Mouse (Mus musculus) spleen, adult 2 months (tissue): ENCODE measurements around the gene Dennd4a. TPM values are rescaled to one million over a fixed set of nuclear protein-coding genes. Genes with fewer than 3 reads are reported as not detected.

Source experiments
- DNase-seq, 2 experiments: peaks; one replicate each; pipeline versions ENCODE4 v3.0.0 to v3.0.0-alpha.2; 2012 to 2021; ENCODE audit warnings: low spot score in 2 of 2, low read depth in 1 of 2
- H3K27ac ChIP-seq: fragments of 200-500 bp; 2 replicates; pipeline ENCODE4 v1.5.1; 2012; ENCODE audit warnings: low read length, inconsistent platforms; ENCODE audit not compliant: insufficient read depth
- H3K27me3 ChIP-seq: fragments of 200-500 bp; 2 replicates; pipeline ENCODE4 v1.6.1; 2012; ENCODE audit warnings: mild to moderate bottlenecking, moderate library complexity, low read length, inconsistent platforms; ENCODE audit not compliant: control insufficient read depth, insufficient read depth
- H3K36me3 ChIP-seq: fragments of 200-500 bp; 2 replicates; pipeline ENCODE4 v1.6.1; 2012; ENCODE audit warnings: mild to moderate bottlenecking, low read length, inconsistent platforms; ENCODE audit not compliant: control insufficient read depth, insufficient read depth
- H3K4me1 ChIP-seq: fragments of 200-500 bp; 2 replicates; pipeline ENCODE4 v1.6.1; 2011; ENCODE audit warnings: inconsistent platforms; ENCODE audit not compliant: control insufficient read depth, insufficient read depth, insufficient read length
- H3K4me3 ChIP-seq: fragments of 200-500 bp; 2 replicates; pipeline ENCODE4 v1.5.1; 2011; ENCODE audit warnings: mild to moderate bottlenecking, inconsistent platforms; ENCODE audit not compliant: insufficient read depth, insufficient read length; ENCODE audit errors: extremely low read depth
- CTCF ChIP-seq: fragments of 200-500 bp; IDR thresholded peaks from 2 replicates; pipeline ENCODE4 v1.5.1; 2011; ENCODE audit warnings: mild to moderate bottlenecking, inconsistent platforms; ENCODE audit not compliant: insufficient read depth, insufficient read length, insufficient replicate concordance; ENCODE audit errors: extremely low read depth
- POLR2A ChIP-seq: fragments of 200-500 bp; IDR thresholded peaks from 2 replicates; pipeline ENCODE4 v1.6.1; 2011; ENCODE audit warnings: low read depth, low read length, inconsistent platforms
- WGBS: fragments of 180-500 bp; shearing (Covaris S2); methylation state at CpG from one replicate; pipeline ENCODE4 v1.1.7; 2018; 5-methylcytosine and 5-hydroxymethylcytosine counted together
- polyA plus RNA-seq: library from polyadenylated mRNA; depleted of rRNA; stranded (reverse); fragments of >200 nt; gene quantifications from 2 replicates; pipeline ENCODE4 v1.2.3, GENCODE M21; 2012

Dennd4a gene
- polyA plus RNA-seq, 1 experiment, result 25.9 TPM

DNA sequence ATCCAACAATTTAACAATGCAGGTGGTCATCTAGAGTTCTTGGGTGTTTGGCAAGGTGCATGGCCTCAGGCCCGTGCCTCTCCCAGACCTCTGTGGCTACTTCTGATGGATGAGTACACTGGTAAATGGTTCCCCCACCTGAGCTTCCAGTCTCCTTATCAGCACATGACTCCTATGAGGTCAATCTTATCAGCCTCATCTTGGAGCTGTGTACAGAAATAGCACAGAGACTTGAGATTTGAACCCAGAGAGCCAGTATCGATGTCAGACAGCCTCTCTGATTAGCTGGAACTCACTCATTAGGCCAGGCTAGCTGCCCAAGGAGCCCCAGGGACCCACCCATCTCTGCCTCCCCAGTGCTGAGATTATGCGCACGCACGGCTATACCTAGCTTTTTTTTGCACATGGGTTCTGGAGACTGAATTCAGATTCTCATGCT lies 40.7 kb upstream of the Dennd4a start:
- no peaks in the 10 kb centered on the region for H3K4me1 ChIP-seq
- TF ChIP-seq POLR2A, result no peak
- no peak for TF ChIP-seq CTCF
- no peaks in the 10 kb centered on the region for H3K36me3 ChIP-seq
- WGBS, result 83% methylated on average over 5 of the region's 5 CpGs
- no peak overlapping the region for H3K4me3 ChIP-seq
- no peaks in the 10 kb centered on the region for H3K27me3 ChIP-seq
- no peak for DNase-seq
- no peak overlapping the region for H3K27ac ChIP-seq

DNA sequence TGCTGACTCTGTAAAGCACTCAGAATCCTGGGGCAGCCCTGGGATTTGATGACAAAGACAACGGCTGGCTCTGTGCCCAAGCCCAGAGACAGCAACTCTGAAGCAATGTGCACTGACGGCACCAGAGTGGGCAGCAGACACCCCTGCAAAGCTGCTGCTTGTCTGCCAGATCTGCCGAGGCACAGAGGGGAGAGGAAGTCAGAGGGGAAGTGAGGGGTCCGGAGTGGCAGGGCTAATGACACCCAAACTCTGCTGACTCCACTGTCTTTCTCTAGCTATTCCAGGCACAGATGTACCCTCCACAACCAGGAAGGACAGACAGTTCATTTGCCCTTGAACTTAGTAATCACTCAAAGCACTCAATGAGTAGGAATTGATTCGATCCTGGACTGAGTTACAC lies 39.9 kb upstream of the Dennd4a start:
- H3K4me3 ChIP-seq, result no peak overlapping the region
- peak in 1 of 2 experiments; percentile 15 for DNase-seq

DNA sequence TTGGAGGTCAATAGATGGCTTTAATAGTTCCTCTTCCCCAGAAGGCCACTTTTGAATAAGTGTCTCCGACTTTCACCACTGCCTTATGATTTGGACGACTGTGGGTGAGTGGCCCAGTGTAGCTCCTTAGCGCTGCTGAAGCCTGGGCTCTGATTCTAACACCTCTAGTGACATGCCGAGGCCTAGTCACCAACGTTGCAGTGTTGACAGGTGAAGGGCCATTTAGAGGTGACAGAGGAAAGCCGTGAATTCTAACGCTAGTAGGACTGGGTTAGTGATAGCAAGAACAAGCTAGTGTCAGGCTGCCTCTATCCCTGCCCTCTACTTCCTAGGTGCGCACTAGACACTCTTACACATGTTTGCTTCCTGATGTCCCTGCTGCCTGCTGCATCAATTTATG lies 37.9 kb upstream of the Dennd4a start:
- H3K36me3 ChIP-seq, result no peaks in the 10 kb centered on the region
- DNase-seq, result no peak
- no peak overlapping the region for H3K4me3 ChIP-seq
- no peaks in the 10 kb centered on the region for H3K27me3 ChIP-seq
- TF ChIP-seq CTCF (no peak), POLR2A (no peak)
- no peaks in the 10 kb centered on the region for H3K4me1 ChIP-seq
- 92% methylated on average over 8 of the region's 8 CpGs for WGBS
- H3K27ac ChIP-seq, result no peak overlapping the region

More for the DNA sequence above, 39.9 kb upstream of the Dennd4a start:
- no peaks in the 10 kb centered on the region for H3K4me1 ChIP-seq
- no peak overlapping the region for H3K27ac ChIP-seq
- 8% methylated on average over 5 of the region's 5 CpGs for WGBS
- H3K27me3 ChIP-seq, result no peaks in the 10 kb centered on the region
- no peak for TF ChIP-seq POLR2A
- TF ChIP-seq CTCF, result no peak
- no peaks in the 10 kb centered on the region for H3K36me3 ChIP-seq

DNA sequence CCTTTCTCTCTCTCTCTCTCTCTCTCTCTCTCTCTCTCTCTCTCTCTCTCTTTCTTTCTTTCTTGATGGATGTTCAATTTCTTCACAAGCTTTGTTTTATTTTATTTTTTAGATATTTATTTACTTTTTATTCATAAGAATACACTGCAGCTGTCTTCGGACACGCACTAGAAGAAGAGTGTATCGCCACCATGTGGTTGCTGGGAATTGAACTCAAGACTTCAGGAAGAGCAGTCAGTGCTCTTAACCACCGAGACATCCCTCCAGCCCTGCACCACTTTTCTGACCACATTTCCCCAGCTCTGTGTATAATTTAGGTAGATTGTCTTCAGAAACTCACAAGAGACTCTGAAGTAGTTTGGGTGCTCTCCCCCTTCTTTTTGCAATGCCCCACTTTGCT lies 37.2 kb upstream of the Dennd4a start:
- no peaks in the 10 kb centered on the region for H3K4me1 ChIP-seq
- H3K27ac ChIP-seq, result no peak overlapping the region
- no peak for TF ChIP-seq POLR2A
- no peak for TF ChIP-seq CTCF
- H3K36me3 ChIP-seq, result no peaks in the 10 kb centered on the region
- DNase-seq, result no peak
- no peak overlapping the region for H3K4me3 ChIP-seq
- WGBS, result 41% methylated on average over 4 of the region's 4 CpGs
- no peaks in the 10 kb centered on the region for H3K27me3 ChIP-seq

DNA sequence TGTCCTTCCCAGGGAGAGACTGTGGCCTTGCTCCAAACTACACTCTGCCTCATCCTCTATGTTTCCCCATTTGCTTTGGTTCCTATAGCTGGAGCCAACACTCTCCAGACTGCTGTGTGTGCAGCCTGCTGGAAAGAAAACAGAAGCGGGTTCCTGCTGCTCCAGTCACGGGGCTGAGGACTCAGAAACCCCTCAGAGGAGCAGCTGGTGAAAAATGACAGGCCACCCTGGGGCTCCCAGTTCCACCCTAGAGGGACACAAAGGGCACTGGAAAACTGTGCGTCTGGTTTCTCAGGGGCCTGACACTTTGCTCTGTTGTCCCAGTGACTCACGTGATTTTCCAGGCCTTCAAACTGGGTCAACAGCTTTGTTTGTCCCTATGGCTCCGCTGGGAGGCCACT lies 36.7 kb upstream of the Dennd4a start:
- TF ChIP-seq POLR2A (no peak), CTCF (no peak)
- Histone ChIP-seq H3K4me3 (no peak overlapping the region), H3K27me3 (no peaks in the 10 kb centered on the region), H3K27ac (no peak overlapping the region), H3K36me3 (no peaks in the 10 kb centered on the region), H3K4me1 (no peaks in the 10 kb centered on the region)
- 80% methylated on average over 5 of the region's 5 CpGs for WGBS
- no peak for DNase-seq

DNA sequence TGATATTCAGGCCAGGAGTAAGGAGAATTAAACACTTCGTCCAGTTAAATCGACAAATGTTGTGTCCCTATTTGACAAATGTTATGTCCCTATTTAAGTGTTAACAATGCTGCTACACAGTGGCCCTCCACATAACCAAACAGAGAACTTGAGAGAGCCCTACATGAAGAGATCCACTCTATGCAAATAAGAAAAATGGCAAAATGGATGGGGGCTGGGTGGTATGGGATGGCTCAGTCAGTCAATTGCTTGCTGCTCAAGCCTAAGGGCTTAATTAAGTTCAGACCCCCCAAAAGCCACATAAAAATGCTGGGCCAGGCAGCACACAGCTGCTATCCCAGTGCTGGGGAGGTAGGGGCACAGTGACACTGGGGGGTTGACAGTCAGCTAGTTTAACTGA lies 36.3 kb upstream of the Dennd4a start:
- 97% methylated on average over 2 of the region's 2 CpGs for WGBS

DNA sequence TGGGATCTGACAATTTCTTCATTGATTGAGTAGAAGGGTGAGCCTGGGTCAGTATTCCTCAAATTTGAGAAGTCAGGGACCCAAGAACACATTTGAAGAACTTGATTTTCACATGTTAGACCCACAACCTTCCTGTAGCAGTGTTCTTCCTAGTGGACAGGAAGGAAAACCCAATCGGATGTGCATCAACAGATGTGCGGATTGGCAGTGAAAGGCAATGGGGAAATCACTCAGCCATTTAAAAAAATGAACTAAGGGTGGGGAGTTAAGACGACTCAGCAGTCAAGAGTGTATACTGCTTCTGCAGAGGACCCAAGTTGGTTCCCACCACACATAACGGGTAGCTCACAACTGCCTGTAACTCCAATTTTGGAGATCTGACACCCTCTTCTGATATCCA lies 35.6 kb upstream of the Dennd4a start:
- no peak for DNase-seq
- Histone ChIP-seq H3K4me1 (no peaks in the 10 kb centered on the region), H3K27ac (no peak overlapping the region), H3K4me3 (no peak overlapping the region), H3K36me3 (no peaks in the 10 kb centered on the region), H3K27me3 (no peaks in the 10 kb centered on the region)
- WGBS, result 57% methylated on average over 4 of the region's 4 CpGs
- TF ChIP-seq POLR2A (no peak), CTCF (no peak)

More for the DNA sequence above, 36.3 kb upstream of the Dennd4a start:
- no peaks in the 10 kb centered on the region for H3K4me1 ChIP-seq
- H3K36me3 ChIP-seq, result no peaks in the 10 kb centered on the region
- H3K27ac ChIP-seq, result no peak overlapping the region
- no peaks in the 10 kb centered on the region for H3K27me3 ChIP-seq
- H3K4me3 ChIP-seq, result no peak overlapping the region
- no peak for DNase-seq
- TF ChIP-seq CTCF, result no peak
- no peak for TF ChIP-seq POLR2A
